In the genomic region with DNA sequence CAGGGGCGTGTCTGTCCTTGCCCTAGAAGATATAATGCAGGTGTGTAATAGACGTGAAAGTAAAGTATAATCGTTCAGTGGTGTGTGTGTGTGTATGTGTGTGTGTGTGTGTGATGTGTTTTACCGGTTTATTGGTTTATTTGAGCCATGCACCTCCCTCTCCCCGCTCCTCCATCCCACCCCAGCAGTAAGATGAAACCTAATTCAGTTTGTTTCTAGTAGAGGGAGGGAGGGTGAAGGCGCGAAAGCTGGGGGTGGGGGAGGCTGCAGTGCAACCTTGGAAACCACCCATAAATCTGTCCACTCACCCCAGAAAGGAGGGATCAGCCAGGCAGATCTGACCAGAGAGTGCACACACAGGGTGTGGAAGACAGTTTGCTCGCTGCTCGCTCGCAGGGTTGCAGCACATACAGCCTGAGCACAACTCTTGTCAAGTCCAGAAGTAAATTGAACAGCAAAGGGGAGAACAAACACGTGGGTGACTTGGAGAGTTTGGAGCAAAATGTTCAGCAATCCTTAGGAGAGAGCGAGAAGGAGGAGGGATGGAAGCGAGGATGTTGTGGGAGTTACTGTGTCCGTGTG, we compare ENCODE assay signal across 9 mouse cellular contexts.
DNase-seq lines count a peak whose midpoint lies in the region; ATAC-seq and TF ChIP-seq lines count a peak whose summit lies in the region.
"Had no signal": no experiment of that assay in that cellular context is flagged by ENCODE, and none has a peak within 500 bp of the region (broad histone marks: within the 10 kb centered on the region; RNA-seq: fewer than 3 reads in every experiment).

No protein-coding gene starts in this region.

- peaks cover 14% of the 10 kb centered on the region for H3K4me1 ChIP-seq in kidney, embryonic 16.5 days (ENCODE audit: insufficient read depth, low read length)
- peaks cover 22% of the 10 kb centered on the region for H3K4me1 ChIP-seq in hindbrain, embryonic 15.5 days (replicated peaks)
- H3K4me1 ChIP-seq in midbrain, embryonic 10.5 days = peaks cover 21% of the 10 kb centered on the region
- no peaks in the 10 kb centered on the region for H3K4me1 ChIP-seq in stomach, postnatal 0 days (replicated peaks; ENCODE audit: control insufficient read depth, insufficient read depth)

- TF ChIP-seq EP300 in stomach, postnatal 0 days (optimal IDR thresholded peaks at IDR 0.05) = no peak

- peak overlapping the region; percentile 51 for H3K4me3 ChIP-seq in kidney, embryonic 16.5 days (ENCODE audit: low read length)
- peak overlapping the region; percentile 57 for H3K4me3 ChIP-seq in hindbrain, embryonic 15.5 days
- peak overlapping the region; percentile 81 for H3K4me3 ChIP-seq in midbrain, embryonic 10.5 days
- H3K4me3 ChIP-seq in stomach, postnatal 0 days (ENCODE audit: low read depth, low read length) = peak overlapping the region; percentile 35

- peaks cover 9% of the 10 kb centered on the region for H3K27me3 ChIP-seq in kidney, embryonic 16.5 days (ENCODE audit: insufficient read depth, low read length)
- H3K27me3 ChIP-seq in hindbrain, embryonic 15.5 days = no peaks in the 10 kb centered on the region
- H3K27me3 ChIP-seq in midbrain, embryonic 10.5 days (ENCODE audit: low read depth, poor library complexity, severe bottlenecking) = peaks cover 40% of the 10 kb centered on the region
- no peaks in the 10 kb centered on the region for H3K27me3 ChIP-seq in stomach, postnatal 0 days (ENCODE audit: control insufficient read depth, insufficient read depth, low read length)

- no peaks in the 10 kb centered on the region for H3K9me3 ChIP-seq in kidney, embryonic 16.5 days (ENCODE audit: low read length)
- H3K9me3 ChIP-seq in hindbrain, embryonic 15.5 days = no peaks in the 10 kb centered on the region
- no peaks in the 10 kb centered on the region for H3K9me3 ChIP-seq in midbrain, embryonic 10.5 days (replicated peaks)
- H3K9me3 ChIP-seq in stomach, postnatal 0 days (ENCODE audit: control insufficient read depth, low read length) = no peaks in the 10 kb centered on the region
- H3K9me3 ChIP-seq: G1E had no signal

- peak overlapping the region; percentile 89 for H3K4me2 ChIP-seq in kidney, embryonic 16.5 days (replicated peaks; ENCODE audit: low read depth, low read length)
- H3K4me2 ChIP-seq in hindbrain, embryonic 15.5 days = peak overlapping the region; percentile 67
- H3K4me2 ChIP-seq in stomach, postnatal 0 days (replicated peaks; ENCODE audit: low read depth) = peak overlapping the region; percentile 52

- H3K36me3 ChIP-seq in kidney, embryonic 16.5 days (ENCODE audit: insufficient read depth, low read length) = no peaks in the 10 kb centered on the region
- H3K36me3 ChIP-seq in hindbrain, embryonic 15.5 days = no peaks in the 10 kb centered on the region
- H3K36me3 ChIP-seq in midbrain, embryonic 10.5 days = no peaks in the 10 kb centered on the region
- H3K36me3 ChIP-seq in stomach, postnatal 0 days (ENCODE audit: control insufficient read depth, insufficient read depth, low read length) = no peaks in the 10 kb centered on the region
- H3K36me3 ChIP-seq: G1E had no signal

- no peak overlapping the region for H3K9ac ChIP-seq in kidney, embryonic 16.5 days (replicated peaks; ENCODE audit: low read length)
- H3K9ac ChIP-seq in hindbrain, embryonic 15.5 days = peak overlapping the region; percentile 60
- no peak overlapping the region for H3K9ac ChIP-seq in stomach, postnatal 0 days (ENCODE audit: low read length)

- ATAC-seq in kidney, embryonic 16.5 days (ENCODE audit: low FRiP score, low TSS enrichment) = peak; percentile 93
- ATAC-seq in hindbrain, embryonic 15.5 days (ENCODE audit: low FRiP score, low read depth) = peak; percentile 69
- ATAC-seq in stomach, postnatal 0 days (ENCODE audit: low FRiP score, low TSS enrichment) = no peak
- ATAC-seq in granulocyte monocyte progenitor cell, adult 5-6 weeks (replicated peaks; ENCODE audit: poor library complexity, severe bottlenecking) = no peak

- 1% methylated on average over 14 of the region's 14 CpGs for WGBS in kidney, embryonic 16.5 days
- 2% methylated on average over 14 of the region's 14 CpGs for WGBS in hindbrain, embryonic 15.5 days
- 9% methylated on average over 14 of the region's 14 CpGs for WGBS in midbrain, embryonic 10.5 days
- WGBS in stomach, postnatal 0 days = 9% methylated on average over 14 of the region's 14 CpGs

- TF ChIP-seq CTCF in stomach, postnatal 0 days (IDR thresholded peaks at IDR 0.05; ENCODE audit: low read depth) = no peak

- H3K27ac ChIP-seq in kidney, embryonic 16.5 days (ENCODE audit: low read length) = no peak overlapping the region
- peak overlapping the region; percentile 78 for H3K27ac ChIP-seq in hindbrain, embryonic 15.5 days (replicated peaks)
- H3K27ac ChIP-seq in midbrain, embryonic 10.5 days (replicated peaks) = no peak overlapping the region
- H3K27ac ChIP-seq in stomach, postnatal 0 days (replicated peaks) = no peak overlapping the region

- no peak for DNase-seq in kidney, adult 8-10 months
- DNase-seq in embryo, embryonic 11.5 days (ENCODE audit: low read depth, low spot score) = peak; percentile 35
- DNase-seq in midbrain, embryonic 10.5 days (ENCODE audit: low spot score) = peak; percentile 20
- peak; percentile 15 for DNase-seq in stomach, postnatal 0 days (ENCODE audit: low spot score)
- DNase-seq in adrenal gland, postnatal 4 days (ENCODE audit: low spot score in 2 of 2) = no peak

Comparison
In these comparisons a context has a peak if more than half of its experiments do, and no peak if none do; other contexts are left out.
1. ATAC-seq: peak in kidney, embryonic 16.5 days (single experiment) and hindbrain, embryonic 15.5 days (single experiment); none in stomach, postnatal 0 days (single experiment) and granulocyte monocyte progenitor cell, adult 5-6 weeks (single experiment).
2. DNase-seq: peak in embryo, embryonic 11.5 days (single experiment), midbrain, embryonic 10.5 days (single experiment) and stomach, postnatal 0 days (single experiment); none in kidney, adult 8-10 months (0 of 2) and adrenal gland, postnatal 4 days (0 of 2).
3. Peak in every context shown above with its lines, with median percentiles within 50 percentile points of each other: H3K4me2 ChIP-seq and H3K4me3 ChIP-seq.